Mouse (Mus musculus): ENCODE data around the gene Jakmip3. TPM values are rescaled to one million over a fixed set of nuclear protein-coding genes. Genes with fewer than 3 reads are reported as not detected.

Jakmip3 gene
- polyA plus RNA-seq (2016; fragmentation: Nextera tagmentation; extraction: Ambion mirVana): 1.7 and 1.9 TPM in 2 replicates

DNA sequence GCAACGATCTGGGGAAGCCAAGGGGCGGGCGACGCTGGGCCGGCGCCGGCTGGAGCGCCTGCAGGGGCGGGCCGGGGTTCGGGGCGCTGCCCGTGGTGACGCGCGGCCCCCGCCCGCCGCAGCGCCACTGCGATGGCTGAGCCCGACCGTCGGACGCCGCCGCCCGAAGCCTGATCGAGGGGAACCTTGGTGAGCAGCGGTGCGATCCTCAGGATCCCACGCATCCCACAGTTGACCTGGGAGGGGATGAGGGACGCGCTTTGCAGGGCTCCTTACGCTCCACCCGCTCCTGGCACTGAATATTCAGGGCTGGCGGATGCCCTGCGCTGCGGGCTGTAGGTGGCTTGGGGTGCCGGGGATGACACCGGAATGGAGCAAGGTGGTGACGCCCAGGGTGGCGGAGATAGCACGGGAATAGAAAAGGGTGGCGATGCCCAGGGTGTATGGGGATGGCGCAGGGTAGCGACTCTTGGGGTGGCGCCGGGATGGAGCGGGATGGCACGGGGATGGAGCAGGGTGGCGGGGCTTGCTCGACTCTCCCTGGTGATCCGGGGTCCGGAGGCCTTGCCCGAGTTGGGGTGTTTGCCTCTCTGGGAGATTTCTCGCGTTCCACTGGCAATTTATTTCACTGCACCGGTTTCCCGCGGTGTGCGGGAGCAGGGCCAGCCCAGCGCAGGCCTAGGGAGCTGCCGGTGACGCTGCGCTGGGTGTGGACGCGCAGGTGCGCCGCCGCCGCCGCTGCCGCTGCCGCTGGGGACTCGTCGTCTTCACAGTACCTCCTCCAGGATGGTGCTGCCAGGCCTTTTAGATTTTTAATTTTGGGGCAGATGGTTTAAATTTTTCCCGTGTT, at the start of gene Jakmip3:
Gene Jakmip3 (plus strand): TSS at position 119 of the 850 bp plus-strand sequence.
- WGBS: 2% methylated on average over 78 of the region's 78 CpGs
- Histone ChIP-seq H3K27me3 (peaks cover 67% of the 10 kb centered on the region), H3K4me3 (peak within 1 kb of the TSS; percentile 48), H3K4me2 (replicated peaks) (peak within 1 kb of the TSS; percentile 91), H3K9ac (peak within 1 kb of the TSS; percentile 53), H3K27ac (no peak within 1 kb of the TSS), H3K36me3 (no peaks in the 10 kb centered on the region), H3K4me1 (peaks cover 17% of the 10 kb centered on the region), H3K9me3 (replicated peaks) (0 out of 2 replicates have a peak, but pooled peaks cover 4% of the 10 kb centered on the region)
- no peak for ATAC-seq (ENCODE audit: low FRiP score)

DNA sequence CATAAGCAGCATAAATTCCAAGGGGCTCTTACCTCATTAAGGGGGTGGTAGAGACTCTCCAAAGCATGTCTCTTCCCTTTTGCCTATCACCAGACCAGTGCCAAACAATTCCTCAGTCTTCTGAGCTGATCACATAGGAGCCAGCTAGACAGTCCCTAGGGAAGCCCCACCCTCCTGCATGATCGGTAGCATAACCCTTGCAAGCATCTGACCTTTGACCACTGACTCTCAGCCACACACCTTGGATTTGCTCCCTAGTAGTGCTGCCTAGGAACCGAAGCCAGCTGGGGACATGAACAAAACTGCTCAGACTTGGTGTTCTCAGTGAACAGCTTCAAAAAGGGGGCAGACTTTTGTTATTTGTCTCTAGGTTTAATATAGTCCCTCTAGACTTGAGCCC, 42.4 kb upstream of the Jakmip3 start:
- Histone ChIP-seq H3K4me1 (no peaks in the 10 kb centered on the region), H3K9me3 (replicated peaks) (no peaks in the 10 kb centered on the region)
- WGBS: 71% methylated on average over 2 of the region's 2 CpGs

GRCm38 (mm10) chr7:138898743-138899142, 41.8 kb upstream of the Jakmip3 start:
- Histone ChIP-seq H3K4me2 (replicated peaks) (no peak overlapping the region), H3K36me3 (peaks cover 27% of the 10 kb centered on the region), H3K4me1 (no peaks in the 10 kb centered on the region), H3K4me3 (no peak overlapping the region), H3K27me3 (no peaks in the 10 kb centered on the region), H3K9me3 (replicated peaks) (no peaks in the 10 kb centered on the region), H3K9ac (no peak overlapping the region), H3K27ac (no peak overlapping the region)
- no peak for ATAC-seq (ENCODE audit: low FRiP score)
- WGBS: 90% methylated on average over 4 of the region's 4 CpGs

More for the DNA sequence above, 42.4 kb upstream of the Jakmip3 start:
- no peak overlapping the region for H3K9ac ChIP-seq
- H3K4me3 ChIP-seq: no peak overlapping the region
- no peak overlapping the region for H3K27ac ChIP-seq
- no peak for ATAC-seq (ENCODE audit: low FRiP score)
- H3K27me3 ChIP-seq: no peaks in the 10 kb centered on the region
- peaks cover 32% of the 10 kb centered on the region for H3K36me3 ChIP-seq
- no peak overlapping the region for H3K4me2 ChIP-seq (replicated peaks)

GRCm38 (mm10) chr7:138903886-138904435, 36.6 kb upstream of the Jakmip3 start:
- ATAC-seq (ENCODE audit: low FRiP score): no peak
- H3K9ac ChIP-seq: no peak overlapping the region
- H3K27me3 ChIP-seq: no peaks in the 10 kb centered on the region
- no peaks in the 10 kb centered on the region for H3K9me3 ChIP-seq (replicated peaks)
- peaks cover 18% of the 10 kb centered on the region for H3K4me1 ChIP-seq
- 74% methylated on average over 7 of the region's 7 CpGs for WGBS
- H3K36me3 ChIP-seq: no peaks in the 10 kb centered on the region
- H3K4me3 ChIP-seq: no peak overlapping the region
- no peak overlapping the region for H3K4me2 ChIP-seq (replicated peaks)
- H3K27ac ChIP-seq: no peak overlapping the region

- no peaks in the 10 kb centered on the region for H3K9me3 ChIP-seq (replicated peaks)
- no peaks in the 10 kb centered on the region for H3K36me3 ChIP-seq
- no peak for ATAC-seq (ENCODE audit: low FRiP score)
- H3K4me1 ChIP-seq: peaks cover 24% of the 10 kb centered on the region
- H3K9ac ChIP-seq: no peak overlapping the region
- 97% methylated on average over 1 of the region's 1 CpGs for WGBS
- peak overlapping the region; percentile 73; the same call in 1 of the 2 replicates for H3K4me2 ChIP-seq (replicated peaks)
- H3K27me3 ChIP-seq: peaks cover 5% of the 10 kb centered on the region; the same call in 1 of the 2 replicates
- H3K27ac ChIP-seq: no peak overlapping the region
- no peak overlapping the region for H3K4me3 ChIP-seq
Measured at GRCm38 (mm10) chr7:138906441-138906840, 34.1 kb upstream of the Jakmip3 start.

- no peak overlapping the region for H3K27ac ChIP-seq
- H3K4me3 ChIP-seq: peak overlapping the region; percentile 9
- peaks cover 7% of the 10 kb centered on the region; the same call in 1 of the 2 replicates for H3K27me3 ChIP-seq
- no peak for ATAC-seq (ENCODE audit: low FRiP score)
- peak overlapping the region; percentile 73 for H3K4me2 ChIP-seq (replicated peaks)
- no peaks in the 10 kb centered on the region for H3K9me3 ChIP-seq (replicated peaks)
- peak overlapping the region; percentile 29; the same call in 1 of the 2 replicates for H3K9ac ChIP-seq
- no peaks in the 10 kb centered on the region for H3K36me3 ChIP-seq
- H3K4me1 ChIP-seq: peaks cover 24% of the 10 kb centered on the region
- WGBS: 12% methylated on average over 7 of the region's 7 CpGs
Measured at GRCm38 (mm10) chr7:138907043-138907442, 33.5 kb upstream of the Jakmip3 start.

DNA sequence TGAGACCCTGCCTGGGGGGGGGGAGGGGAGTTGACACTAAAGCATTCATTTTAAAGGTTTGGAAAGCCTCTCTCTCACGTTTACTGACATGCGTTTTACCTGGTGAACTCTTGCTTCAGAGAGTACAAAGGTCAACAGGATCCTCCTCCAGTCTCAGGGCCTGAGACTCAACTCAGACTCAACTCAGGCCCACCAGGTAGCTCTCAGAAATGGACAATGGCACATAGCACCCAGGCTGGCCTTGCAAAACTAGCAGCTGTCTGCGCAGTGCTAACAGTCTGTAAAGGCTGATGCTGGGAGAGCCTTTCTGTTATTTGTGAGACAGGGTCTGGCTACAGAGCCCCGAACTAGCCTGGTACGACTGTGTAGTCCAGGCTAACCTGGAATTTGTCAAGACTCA, 32.6 kb upstream of the Jakmip3 start:
- H3K9ac ChIP-seq: no peak overlapping the region
- 54% methylated on average over 5 of the region's 5 CpGs for WGBS
- H3K4me1 ChIP-seq: peaks cover 24% of the 10 kb centered on the region
- H3K4me2 ChIP-seq (replicated peaks): peak overlapping the region; percentile 73
- no peaks in the 10 kb centered on the region for H3K9me3 ChIP-seq (replicated peaks)
- H3K4me3 ChIP-seq: peak overlapping the region; percentile 12; the same call in 1 of the 2 replicates
- ATAC-seq (ENCODE audit: low FRiP score): no peak
- peaks cover 7% of the 10 kb centered on the region; the same call in 1 of the 2 replicates for H3K27me3 ChIP-seq
- no peaks in the 10 kb centered on the region for H3K36me3 ChIP-seq
- no peak overlapping the region for H3K27ac ChIP-seq

DNA sequence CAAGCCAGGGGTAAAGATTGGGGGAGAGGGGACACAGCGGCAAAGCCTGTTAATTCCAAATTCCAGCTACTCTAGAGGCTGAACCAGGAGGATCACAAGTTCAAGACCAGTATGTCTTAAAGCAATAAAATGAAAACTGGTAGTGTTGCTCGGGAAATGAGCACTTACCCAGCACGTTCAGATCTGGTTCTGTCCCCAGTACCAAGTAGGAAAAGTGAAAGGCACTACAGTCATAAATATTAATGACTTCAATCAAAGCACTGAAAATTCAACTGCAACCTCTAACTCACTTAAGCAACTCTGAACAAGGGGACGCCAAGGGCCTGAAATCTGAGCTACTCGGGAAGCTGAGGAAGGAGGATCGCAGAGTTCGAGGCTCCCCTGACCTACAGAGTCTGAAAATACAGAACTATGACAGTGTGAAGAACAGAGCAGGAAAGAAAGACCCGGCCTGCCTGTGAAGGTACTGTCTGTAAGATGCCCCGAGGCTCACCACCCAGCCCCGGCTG, 31.7 kb upstream of the Jakmip3 start:
- peak overlapping the region; percentile 70 for H3K4me3 ChIP-seq
- H3K4me2 ChIP-seq (replicated peaks): peak overlapping the region; percentile 73
- no peaks in the 10 kb centered on the region for H3K9me3 ChIP-seq (replicated peaks)
- ATAC-seq (ENCODE audit: low FRiP score): no peak; the same call in 1 of the 2 replicates
- H3K36me3 ChIP-seq: no peaks in the 10 kb centered on the region
- WGBS: 5% methylated on average over 10 of the region's 10 CpGs
- H3K27me3 ChIP-seq: peaks cover 7% of the 10 kb centered on the region; the same call in 1 of the 2 replicates
- peaks cover 24% of the 10 kb centered on the region for H3K4me1 ChIP-seq
- peak overlapping the region; percentile 69; the same call in 1 of the 2 replicates for H3K27ac ChIP-seq
- H3K9ac ChIP-seq: peak overlapping the region; percentile 79

DNA sequence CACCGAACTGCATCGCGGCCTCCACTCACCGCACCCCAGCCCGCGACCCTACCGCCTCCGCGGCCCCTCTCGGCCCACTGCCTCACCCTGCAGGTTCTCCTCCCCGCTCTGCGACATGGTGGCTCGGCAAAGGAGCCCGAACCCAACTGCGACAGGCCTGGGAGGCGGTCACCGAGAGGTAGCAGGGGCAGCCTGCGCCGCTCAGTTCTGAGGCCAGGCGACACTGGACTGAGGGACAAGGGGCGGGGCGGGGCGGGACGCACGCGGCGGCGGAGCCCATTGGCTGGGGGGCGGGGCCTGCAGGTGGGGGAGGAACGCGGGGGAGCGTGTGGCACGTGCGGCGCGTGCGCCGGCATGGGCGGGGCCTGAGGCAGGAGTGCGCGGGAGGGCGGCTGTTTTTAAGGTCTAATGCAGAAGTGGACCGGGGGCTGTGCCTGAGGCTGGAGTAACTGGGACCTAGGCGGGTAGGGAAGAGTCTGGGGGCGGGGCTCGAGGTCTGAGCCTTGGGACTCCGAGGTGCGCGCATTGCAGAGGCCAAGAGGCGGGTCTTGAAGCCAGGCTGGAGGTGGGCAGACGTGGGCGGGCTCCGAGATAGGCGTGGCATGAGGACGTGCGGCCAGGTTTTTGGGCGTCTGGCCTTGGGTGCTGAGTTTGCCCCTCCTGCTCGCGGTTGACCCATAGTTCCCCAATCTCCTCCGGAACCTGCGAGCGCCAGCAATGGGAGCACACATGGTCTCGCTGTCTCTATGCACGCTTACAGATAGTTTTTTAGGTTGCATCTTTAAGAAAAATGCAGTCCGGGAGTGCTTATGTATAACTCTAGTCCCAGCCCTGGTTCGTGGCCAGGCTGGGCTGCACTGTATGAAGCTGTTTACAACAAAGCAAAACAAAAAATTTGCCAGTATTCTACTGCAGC, 31.0 kb upstream of the Jakmip3 start, which contains the start of gene Bnip3:
Gene Bnip3 (minus strand): TSS at position 243 of the 916 bp plus-strand sequence.
- Histone ChIP-seq H3K27me3 (peaks cover 7% of the 10 kb centered on the region; the same call in 1 of the 2 replicates), H3K9me3 (replicated peaks) (no peaks in the 10 kb centered on the region), H3K4me2 (replicated peaks) (peak within 1 kb of the TSS; percentile 73), H3K27ac (peak within 1 kb of the TSS; percentile 69), H3K4me3 (peak within 1 kb of the TSS; percentile 70), H3K9ac (peak within 1 kb of the TSS; percentile 79), H3K36me3 (no peaks in the 10 kb centered on the region), H3K4me1 (peaks cover 24% of the 10 kb centered on the region)
- ATAC-seq (ENCODE audit: low FRiP score): peak; percentile 95
- under 1% methylated on average over 59 of the region's 66 CpGs for WGBS

- Histone ChIP-seq H3K36me3 (no peaks in the 10 kb centered on the region), H3K9me3 (replicated peaks) (no peaks in the 10 kb centered on the region), H3K27me3 (peaks cover 7% of the 10 kb centered on the region; the same call in 1 of the 2 replicates), H3K4me2 (replicated peaks) (peak overlapping the region; percentile 73), H3K4me3 (peak overlapping the region; percentile 70), H3K9ac (peak overlapping the region; percentile 79; the same call in 1 of the 2 replicates), H3K27ac (peak overlapping the region; percentile 69; the same call in 1 of the 2 replicates), H3K4me1 (peaks cover 24% of the 10 kb centered on the region)
- 27% methylated on average over 7 of the region's 7 CpGs for WGBS
- no peak for ATAC-seq (ENCODE audit: low FRiP score)
Measured at GRCm38 (mm10) chr7:138910193-138910562, 30.4 kb upstream of the Jakmip3 start.

DNA sequence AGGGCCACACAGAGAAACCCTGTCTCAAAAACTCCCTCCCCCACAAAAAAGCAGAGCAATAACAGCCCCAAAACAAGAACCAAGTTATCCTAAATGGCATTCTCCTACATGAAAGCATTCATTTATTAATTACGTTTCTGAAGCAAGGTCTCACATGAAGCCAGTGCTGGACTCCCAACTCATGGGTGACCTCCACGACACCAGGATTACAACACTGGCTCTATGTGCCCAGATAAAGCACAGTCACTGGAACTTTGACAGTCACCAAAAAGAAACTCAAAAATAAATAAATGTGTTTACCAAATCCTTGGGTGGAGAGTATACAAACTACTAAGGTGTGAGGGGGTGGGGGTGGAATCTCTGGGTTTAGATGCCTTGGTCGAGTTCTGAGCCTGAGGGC, 26.9 kb upstream of the Jakmip3 start:
- Histone ChIP-seq H3K4me3 (no peak overlapping the region), H3K4me1 (peaks cover 7% of the 10 kb centered on the region), H3K27me3 (peaks cover 7% of the 10 kb centered on the region; the same call in 1 of the 2 replicates), H3K36me3 (no peaks in the 10 kb centered on the region), H3K4me2 (replicated peaks) (no peak overlapping the region), H3K9me3 (replicated peaks) (no peaks in the 10 kb centered on the region), H3K27ac (no peak overlapping the region), H3K9ac (no peak overlapping the region)
- 74% methylated on average over 3 of the region's 3 CpGs for WGBS
- ATAC-seq (ENCODE audit: low FRiP score): no peak
